Mouse (Mus musculus): ENCODE measurements at regions not wholly inside any gene's neighbourhood (a gene's known extent, or its start where the extent isn't known, plus 50 kb on each side); places are given as distances from the start of the nearest gene placed in this dataset.

DNA sequence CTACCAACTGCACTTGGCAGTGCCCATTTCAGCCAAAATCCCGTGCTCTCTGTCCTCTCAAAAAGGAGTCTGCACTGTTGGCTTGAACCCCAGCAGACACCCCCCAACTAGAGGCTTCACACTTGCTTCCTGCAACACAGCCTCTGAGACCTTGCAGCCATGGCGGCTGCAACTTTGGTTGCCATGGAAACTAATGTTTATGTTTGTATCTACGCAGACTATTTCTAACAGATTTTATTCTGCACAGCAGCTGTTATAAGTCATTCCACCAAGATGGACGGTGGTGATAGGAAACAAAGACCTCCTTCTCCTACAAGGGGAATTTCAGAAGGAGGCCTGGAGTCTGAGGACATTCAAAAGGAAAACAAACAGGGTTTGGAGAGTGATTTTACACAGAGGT lies 338.3 kb upstream of the Kazn start:
- H3K36me3 ChIP-seq, result no peaks in the 10 kb centered on the region
- H3K27ac ChIP-seq, result peak overlapping the region; percentile 57
- WGBS, result 22% methylated on average over 4 of the region's 4 CpGs
- H3K4me3 ChIP-seq, result no peak overlapping the region
- H3K9me3 ChIP-seq, result no peaks in the 10 kb centered on the region
- peak; percentile 33; the same call in 1 of the 2 replicates for ATAC-seq (ENCODE audit: insufficient number of reproducible peaks, low FRiP score, low TSS enrichment, low read depth)
- H3K27me3 ChIP-seq, result no peaks in the 10 kb centered on the region
- no peak overlapping the region for H3K4me2 ChIP-seq
- peaks cover 15% of the 10 kb centered on the region for H3K4me1 ChIP-seq
- H3K9ac ChIP-seq, result no peak overlapping the region

DNA sequence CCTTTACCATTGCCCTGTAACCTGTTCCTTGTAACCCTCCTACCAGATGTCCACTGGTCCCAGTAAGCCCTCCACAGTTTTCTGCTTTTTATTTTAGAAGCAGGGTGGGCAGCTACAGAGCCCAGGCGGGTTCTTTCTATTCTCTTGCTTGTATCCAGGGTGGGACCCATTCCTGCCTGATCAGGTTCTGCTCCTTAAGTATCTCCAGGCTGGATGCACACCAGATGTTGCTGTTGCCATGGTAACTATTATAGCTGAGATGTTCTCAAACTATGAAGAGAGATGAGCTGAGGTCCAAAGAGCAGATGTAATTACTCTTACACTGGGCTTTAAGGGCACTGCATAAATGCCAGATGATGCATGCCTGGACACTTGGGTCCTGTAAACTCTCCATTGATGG lies 335.3 kb upstream of the Kazn start:
- no peak for ATAC-seq (ENCODE audit: insufficient number of reproducible peaks, low FRiP score, low TSS enrichment, low read depth)
- H3K4me2 ChIP-seq, result no peak overlapping the region
- H3K27me3 ChIP-seq, result no peaks in the 10 kb centered on the region
- peaks cover 15% of the 10 kb centered on the region for H3K4me1 ChIP-seq
- no peak overlapping the region for H3K27ac ChIP-seq
- WGBS, result 42% methylated on average over 1 of the region's 1 CpGs
- no peaks in the 10 kb centered on the region for H3K36me3 ChIP-seq
- H3K4me3 ChIP-seq, result no peak overlapping the region
- H3K9me3 ChIP-seq, result no peaks in the 10 kb centered on the region
- no peak overlapping the region for H3K9ac ChIP-seq

DNA sequence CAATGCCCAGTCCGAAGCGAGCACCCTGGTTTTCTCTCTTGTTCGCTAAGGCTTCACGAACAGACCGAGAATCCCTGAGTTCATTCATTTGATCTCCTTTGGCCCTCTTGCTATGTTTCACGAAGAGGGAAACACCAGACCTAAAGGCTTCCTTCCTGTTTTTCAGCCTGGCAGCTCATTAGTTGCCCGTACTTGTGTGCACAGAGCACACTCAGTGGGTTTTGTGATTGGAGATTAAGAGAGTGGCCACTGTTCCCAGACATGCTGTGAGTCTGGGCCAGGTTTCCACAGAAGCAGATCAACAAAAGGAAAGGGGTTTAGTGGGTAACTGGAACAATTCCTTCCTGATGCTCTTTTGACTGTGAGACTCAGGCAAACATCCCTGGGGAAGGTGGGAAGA lies 331.5 kb upstream of the Kazn start:
- Histone ChIP-seq H3K9ac (no peak overlapping the region), H3K4me3 (no peak overlapping the region), H3K9me3 (no peaks in the 10 kb centered on the region), H3K27ac (no peak overlapping the region), H3K4me2 (no peak overlapping the region), H3K4me1 (no peaks in the 10 kb centered on the region), H3K36me3 (no peaks in the 10 kb centered on the region), H3K27me3 (no peaks in the 10 kb centered on the region)
- no peak for ATAC-seq (ENCODE audit: insufficient number of reproducible peaks, low FRiP score, low TSS enrichment, low read depth)
- 64% methylated on average over 7 of the region's 7 CpGs for WGBS

DNA sequence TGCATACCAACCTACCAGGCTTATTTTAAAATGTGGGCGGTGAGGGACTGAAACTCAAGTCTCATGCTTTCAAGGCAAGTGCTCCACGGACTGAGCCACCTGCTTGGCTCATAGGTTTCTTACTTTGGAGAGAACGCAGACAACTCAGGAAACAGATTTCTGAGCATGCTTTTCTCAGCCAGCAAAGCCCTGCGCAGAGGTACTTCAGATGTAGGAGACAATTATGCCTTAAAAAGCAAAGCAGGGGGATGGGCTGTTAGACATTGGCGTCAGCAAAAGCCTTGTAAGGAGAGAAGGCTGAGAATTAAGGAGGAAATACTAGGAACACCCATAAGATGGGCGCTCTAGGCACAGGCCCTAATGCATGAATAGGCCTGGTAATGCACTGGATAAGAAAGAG lies 329.4 kb upstream of the Kazn start:
- Histone ChIP-seq H3K27me3 (no peaks in the 10 kb centered on the region), H3K9ac (no peak overlapping the region), H3K9me3 (no peaks in the 10 kb centered on the region), H3K27ac (no peak overlapping the region), H3K4me1 (no peaks in the 10 kb centered on the region), H3K4me2 (no peak overlapping the region), H3K4me3 (no peak overlapping the region), H3K36me3 (no peaks in the 10 kb centered on the region)
- no peak for ATAC-seq (ENCODE audit: insufficient number of reproducible peaks, low FRiP score, low TSS enrichment, low read depth)
- 71% methylated on average over 6 of the region's 6 CpGs for WGBS

GRCm38 (mm10) chr4:142554716-142555115 lies 315.5 kb upstream of the Kazn start:
- ATAC-seq (ENCODE audit: insufficient number of reproducible peaks, low FRiP score, low TSS enrichment, low read depth), result no peak
- Histone ChIP-seq H3K4me1 (no peaks in the 10 kb centered on the region), H3K9me3 (no peaks in the 10 kb centered on the region), H3K4me2 (no peak overlapping the region), H3K9ac (no peak overlapping the region), H3K4me3 (no peak overlapping the region), H3K27ac (no peak overlapping the region), H3K27me3 (no peaks in the 10 kb centered on the region), H3K36me3 (no peaks in the 10 kb centered on the region)
- WGBS, result 31% methylated on average over 3 of the region's 3 CpGs

- Histone ChIP-seq H3K4me3 (no peak overlapping the region), H3K9ac (no peak overlapping the region), H3K36me3 (no peaks in the 10 kb centered on the region), H3K27ac (no peak overlapping the region), H3K4me2 (no peak overlapping the region), H3K9me3 (no peaks in the 10 kb centered on the region), H3K27me3 (no peaks in the 10 kb centered on the region), H3K4me1 (no peaks in the 10 kb centered on the region)
- no peak for ATAC-seq (ENCODE audit: insufficient number of reproducible peaks, low FRiP score, low TSS enrichment, low read depth)
- WGBS, result 86% methylated on average over 1 of the region's 1 CpGs
Observed at GRCm38 (mm10) chr4:142545871-142546270, 306.7 kb upstream of the Kazn start.

DNA sequence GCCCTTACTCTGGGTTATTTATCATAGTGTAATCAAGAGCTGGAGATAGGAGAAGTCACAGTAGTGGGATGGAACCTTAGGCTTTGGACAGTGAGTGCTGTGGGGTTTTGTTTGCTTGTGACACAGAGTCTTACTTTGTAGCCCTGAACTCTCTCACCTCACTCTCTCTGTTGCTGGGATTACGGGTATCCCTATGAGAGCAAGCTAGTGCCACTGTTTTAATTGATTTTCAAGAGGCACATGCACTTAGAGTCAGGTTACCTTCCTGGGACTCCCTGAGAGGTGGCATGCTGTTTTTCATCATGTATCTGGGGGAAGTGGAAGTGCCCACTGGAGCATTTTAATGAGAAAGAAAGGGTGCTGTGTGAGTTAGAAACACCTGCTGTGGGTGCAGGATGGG lies 306.0 kb upstream of the Kazn start:
- Histone ChIP-seq H3K4me2 (no peak overlapping the region), H3K9ac (no peak overlapping the region), H3K27ac (no peak overlapping the region), H3K4me3 (no peak overlapping the region), H3K4me1 (no peaks in the 10 kb centered on the region), H3K9me3 (no peaks in the 10 kb centered on the region), H3K36me3 (no peaks in the 10 kb centered on the region), H3K27me3 (no peaks in the 10 kb centered on the region)
- 56% methylated on average over 1 of the region's 1 CpGs for WGBS
- ATAC-seq (ENCODE audit: insufficient number of reproducible peaks, low FRiP score, low TSS enrichment, low read depth), result no peak

- H3K4me1 ChIP-seq, result no peaks in the 10 kb centered on the region
- 77% methylated on average over 8 of the region's 8 CpGs for WGBS
- no peaks in the 10 kb centered on the region for H3K27me3 ChIP-seq
- no peaks in the 10 kb centered on the region for H3K9me3 ChIP-seq
- H3K9ac ChIP-seq, result no peak overlapping the region
- ATAC-seq (ENCODE audit: insufficient number of reproducible peaks, low FRiP score, low TSS enrichment, low read depth), result no peak
- no peak overlapping the region for H3K4me2 ChIP-seq
- H3K36me3 ChIP-seq, result no peaks in the 10 kb centered on the region
- no peak overlapping the region for H3K27ac ChIP-seq
- H3K4me3 ChIP-seq, result no peak overlapping the region
Observed at GRCm38 (mm10) chr4:142544736-142545135, 305.5 kb upstream of the Kazn start.

DNA sequence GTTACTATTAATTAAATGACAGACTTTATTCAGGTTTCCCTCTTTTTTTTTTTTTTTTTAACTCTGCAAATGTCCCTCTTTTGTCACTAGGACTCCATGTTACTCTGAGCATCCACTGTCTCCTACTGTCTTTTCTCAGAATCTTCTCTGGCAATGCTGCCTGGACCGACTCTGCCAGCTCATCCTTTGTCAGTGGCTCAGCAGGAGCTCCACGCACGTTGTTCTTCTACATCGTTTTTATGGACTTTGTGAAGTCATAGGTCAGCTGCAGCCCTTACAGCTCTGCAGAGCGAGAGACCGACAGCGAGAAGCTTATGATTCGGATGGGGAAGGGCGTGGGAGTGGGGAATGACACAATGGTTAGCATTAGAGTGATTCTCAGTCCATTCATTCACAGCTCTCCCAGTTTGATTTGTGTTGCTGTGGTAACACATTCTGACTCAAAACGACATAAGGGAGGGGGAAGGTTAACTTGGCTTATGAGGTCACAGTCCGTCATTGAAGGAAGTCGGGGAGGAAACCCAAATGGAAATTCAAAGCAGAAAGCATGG lies 300.1 kb upstream of the Kazn start:
- H3K4me1 ChIP-seq, result no peaks in the 10 kb centered on the region
- WGBS, result 66% methylated on average over 12 of the region's 12 CpGs

DNA sequence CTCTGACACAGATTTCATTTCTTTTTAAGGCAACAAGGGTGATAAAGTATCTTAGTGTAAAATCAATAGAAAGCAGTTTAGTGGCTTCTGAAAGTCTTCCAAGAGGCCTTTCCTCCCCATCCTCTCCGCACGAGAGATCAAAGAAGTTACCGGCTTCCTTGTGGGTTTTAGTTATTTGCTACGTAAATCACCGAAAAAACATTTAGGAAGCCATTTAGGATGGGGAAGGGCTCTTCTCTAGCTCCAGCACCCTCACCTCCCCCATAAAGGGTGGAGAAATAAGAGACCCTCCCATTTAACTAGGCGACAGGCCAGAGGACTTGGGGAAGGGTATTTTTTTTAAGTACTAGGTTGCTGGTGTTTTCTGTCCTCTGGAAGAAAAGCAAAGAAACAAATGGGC lies 287.9 kb upstream of the Kazn start:
- no peak for ATAC-seq (ENCODE audit: insufficient number of reproducible peaks, low FRiP score, low TSS enrichment, low read depth)
- no peak overlapping the region for H3K4me2 ChIP-seq

More for the DNA sequence above, 300.1 kb upstream of the Kazn start:
- Histone ChIP-seq H3K9me3 (no peaks in the 10 kb centered on the region), H3K4me2 (no peak overlapping the region), H3K27ac (no peak overlapping the region), H3K9ac (no peak overlapping the region), H3K36me3 (no peaks in the 10 kb centered on the region), H3K27me3 (no peaks in the 10 kb centered on the region), H3K4me3 (no peak overlapping the region)
- no peak for ATAC-seq (ENCODE audit: insufficient number of reproducible peaks, low FRiP score, low TSS enrichment, low read depth)

GRCm38 (mm10) chr4:142517478-142518455 lies 278.6 kb upstream of the Kazn start:
- Histone ChIP-seq H3K9ac (no peak overlapping the region), H3K27me3 (no peaks in the 10 kb centered on the region), H3K4me2 (no peak overlapping the region), H3K27ac (no peak overlapping the region), H3K36me3 (no peaks in the 10 kb centered on the region), H3K9me3 (no peaks in the 10 kb centered on the region), H3K4me1 (0 out of 2 replicates have a peak, but pooled peaks cover 3% of the 10 kb centered on the region), H3K4me3 (no peak overlapping the region)
- 60% methylated on average over 21 of the region's 21 CpGs for WGBS
- no peak for ATAC-seq (ENCODE audit: insufficient number of reproducible peaks, low FRiP score, low TSS enrichment, low read depth)

More for the DNA sequence above, 287.9 kb upstream of the Kazn start:
- no peak overlapping the region for H3K9ac ChIP-seq
- no peaks in the 10 kb centered on the region for H3K36me3 ChIP-seq
- no peaks in the 10 kb centered on the region for H3K4me1 ChIP-seq
- no peaks in the 10 kb centered on the region for H3K27me3 ChIP-seq
- no peaks in the 10 kb centered on the region for H3K9me3 ChIP-seq
- 0 out of 2 replicates have a peak overlapping the region, but pooled peaks have one; percentile 11 for H3K27ac ChIP-seq
- H3K4me3 ChIP-seq, result no peak overlapping the region
- 32% methylated on average over 6 of the region's 6 CpGs for WGBS

DNA sequence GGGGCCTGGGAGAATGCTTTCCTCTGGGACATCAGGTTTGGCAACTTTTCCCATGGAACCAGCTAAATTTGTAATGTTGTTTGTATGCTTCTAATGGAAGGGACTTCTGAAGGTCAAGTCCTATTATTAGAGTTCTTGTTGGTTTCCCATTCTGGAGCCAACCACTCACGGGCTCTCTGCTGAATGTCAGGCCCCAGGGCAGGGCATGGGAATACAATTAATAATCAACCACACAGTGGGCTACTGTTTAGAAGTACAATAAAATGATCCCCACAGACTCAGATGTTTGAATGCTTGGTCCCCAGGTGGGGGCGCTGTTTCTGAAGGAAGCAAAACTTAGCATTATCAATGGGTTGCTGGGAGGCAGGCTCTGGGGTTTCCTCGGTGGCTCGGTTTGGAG lies 275.6 kb upstream of the Kazn start:
- no peak overlapping the region for H3K4me2 ChIP-seq
- no peak overlapping the region for H3K4me3 ChIP-seq
- H3K9me3 ChIP-seq, result no peaks in the 10 kb centered on the region
- no peak overlapping the region for H3K9ac ChIP-seq
- no peaks in the 10 kb centered on the region for H3K27me3 ChIP-seq
- 0 out of 2 replicates have a peak, but pooled peaks cover 3% of the 10 kb centered on the region for H3K4me1 ChIP-seq
- no peak for ATAC-seq (ENCODE audit: insufficient number of reproducible peaks, low FRiP score, low TSS enrichment, low read depth)
- 95% methylated on average over 4 of the region's 4 CpGs for WGBS
- no peaks in the 10 kb centered on the region for H3K36me3 ChIP-seq
- H3K27ac ChIP-seq, result no peak overlapping the region

Measured in limb, embryonic 15.5 days (tissue).